Mouse (Mus musculus): ENCODE measurements around the gene Plekho1.
"Not testable (repeated sequence)": the region's sequence is repeated elsewhere in the genome, so short reads cannot be mapped to it uniquely, and the experiment has no call there.

Plekho1 gene

GRCm38 (mm10) chr3:95995802-95996428 is at the start of gene Plekho1:
TSS of gene Plekho1 (minus strand) at chr3:95996001.
- DNase-seq (ENCODE audit: low read depth, low spot score) = peak; percentile 57

GRCm38 (mm10) chr3:96044559-96044958 is 48.8 kb upstream of the Plekho1 start:
- not testable (repeated sequence) for DNase-seq (ENCODE audit: low read depth, low spot score)

GRCm38 (mm10) chr3:96043104-96043503 is 47.3 kb upstream of the Plekho1 start:
- DNase-seq (ENCODE audit: low read depth, low spot score) = no peak

GRCm38 (mm10) chr3:96041079-96041478 is 45.3 kb upstream of the Plekho1 start:
- no peak for DNase-seq (ENCODE audit: low read depth, low spot score)

- DNase-seq (ENCODE audit: low read depth, low spot score) = no peak
These were observed 44.8 kb upstream of the Plekho1 start for GRCm38 (mm10) chr3:96040663-96041006.

GRCm38 (mm10) chr3:96039857-96040662 is 44.3 kb upstream of the Plekho1 start:
- DNase-seq (ENCODE audit: low read depth, low spot score) = no peak

- DNase-seq (ENCODE audit: low read depth, low spot score) = no peak
These were observed 43.0 kb upstream of the Plekho1 start for GRCm38 (mm10) chr3:96038851-96039250.

GRCm38 (mm10) chr3:96038156-96038555 is 42.4 kb upstream of the Plekho1 start:
- no peak for DNase-seq (ENCODE audit: low read depth, low spot score)

GRCm38 (mm10) chr3:96036796-96037195 is 41.0 kb upstream of the Plekho1 start:
- no peak for DNase-seq (ENCODE audit: low read depth, low spot score)

- no peak for DNase-seq (ENCODE audit: low read depth, low spot score)
These were observed 37.2 kb upstream of the Plekho1 start for GRCm38 (mm10) chr3:96033046-96033445.

- no peak for DNase-seq (ENCODE audit: low read depth, low spot score)
These were observed 36.8 kb upstream of the Plekho1 start for GRCm38 (mm10) chr3:96032652-96033017.

GRCm38 (mm10) chr3:96031991-96032651 is 36.3 kb upstream of the Plekho1 start:
- DNase-seq (ENCODE audit: low read depth, low spot score) = no peak

GRCm38 (mm10) chr3:96029766-96030165 is 34.0 kb upstream of the Plekho1 start:
- DNase-seq (ENCODE audit: low read depth, low spot score) = no peak

- no peak for DNase-seq (ENCODE audit: low read depth, low spot score)
These were observed 33.5 kb upstream of the Plekho1 start for GRCm38 (mm10) chr3:96029336-96029735.

GRCm38 (mm10) chr3:96027875-96028274 is 32.1 kb upstream of the Plekho1 start:
- DNase-seq (ENCODE audit: low read depth, low spot score) = no peak

GRCm38 (mm10) chr3:96027145-96027544 is 31.3 kb upstream of the Plekho1 start:
- no peak for DNase-seq (ENCODE audit: low read depth, low spot score)

- DNase-seq (ENCODE audit: low read depth, low spot score) = no peak
These were observed 25.8 kb upstream of the Plekho1 start for GRCm38 (mm10) chr3:96021421-96022128.

GRCm38 (mm10) chr3:96020735-96021134 is 24.9 kb upstream of the Plekho1 start:
- no peak for DNase-seq (ENCODE audit: low read depth, low spot score)

GRCm38 (mm10) chr3:96017461-96017860 is 21.7 kb upstream of the Plekho1 start:
- no peak for DNase-seq (ENCODE audit: low read depth, low spot score)

- no peak for DNase-seq (ENCODE audit: low read depth, low spot score)
These were observed 20.6 kb upstream of the Plekho1 start for GRCm38 (mm10) chr3:96016257-96016889.

GRCm38 (mm10) chr3:96015681-96016080 is 19.9 kb upstream of the Plekho1 start:
- DNase-seq (ENCODE audit: low read depth, low spot score) = no peak

- DNase-seq (ENCODE audit: low read depth, low spot score) = no peak
These were observed 17.0 kb upstream of the Plekho1 start for GRCm38 (mm10) chr3:96012805-96013204.

Data from mesoderm, embryonic 11.5 days (tissue).